Mouse (Mus musculus): ENCODE results near the gene Frmd5.

Frmd5 gene

DNA sequence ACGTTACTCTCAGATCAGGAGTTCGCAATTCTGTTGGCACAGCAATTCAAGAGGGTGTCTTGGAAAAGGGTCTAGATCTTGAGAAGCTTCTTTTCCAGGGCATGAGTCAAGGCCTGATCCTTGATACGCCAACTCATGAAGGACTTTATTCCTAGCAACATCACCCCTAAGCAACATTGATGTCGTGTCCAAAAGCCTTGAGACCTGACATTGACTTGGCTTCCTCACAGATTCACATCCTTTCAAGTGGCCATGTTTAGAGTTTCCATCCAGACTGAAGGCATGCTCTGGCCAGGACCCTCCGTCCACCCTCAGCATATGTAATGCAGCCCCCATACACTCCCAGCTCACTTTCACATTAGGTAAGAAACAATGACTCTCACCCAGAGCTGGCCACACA is 45.0 kb downstream of the Frmd5 start:
- DNase-seq (ENCODE audit: low spot score in 2 of 2), result no peak

DNA sequence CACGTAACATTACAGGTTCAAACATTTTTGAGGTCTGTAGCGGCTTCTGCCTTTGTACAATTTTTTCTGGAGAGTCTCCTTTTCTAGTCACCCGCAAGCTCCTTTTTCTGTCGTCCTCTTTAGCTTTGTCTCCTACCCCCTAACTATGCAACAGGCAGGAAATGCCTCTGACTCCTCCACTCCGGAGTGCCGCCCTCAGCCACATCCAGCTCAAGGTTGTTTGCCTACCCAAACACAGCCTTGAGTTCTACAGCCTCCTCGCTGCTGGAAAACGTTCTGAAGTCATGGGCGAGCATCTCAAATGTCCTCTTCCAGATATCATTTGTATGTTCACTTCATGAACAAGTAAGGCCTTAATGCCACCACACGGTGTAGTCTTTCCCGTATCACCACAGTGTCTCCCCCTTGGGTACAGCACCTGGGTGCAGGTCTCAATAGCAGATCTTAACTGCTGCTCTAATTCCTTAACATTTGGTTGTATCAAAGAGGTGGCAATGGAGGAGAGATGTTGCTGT is 45.5 kb downstream of the Frmd5 start:
- DNase-seq (ENCODE audit: low spot score in 2 of 2), result no peak

DNA sequence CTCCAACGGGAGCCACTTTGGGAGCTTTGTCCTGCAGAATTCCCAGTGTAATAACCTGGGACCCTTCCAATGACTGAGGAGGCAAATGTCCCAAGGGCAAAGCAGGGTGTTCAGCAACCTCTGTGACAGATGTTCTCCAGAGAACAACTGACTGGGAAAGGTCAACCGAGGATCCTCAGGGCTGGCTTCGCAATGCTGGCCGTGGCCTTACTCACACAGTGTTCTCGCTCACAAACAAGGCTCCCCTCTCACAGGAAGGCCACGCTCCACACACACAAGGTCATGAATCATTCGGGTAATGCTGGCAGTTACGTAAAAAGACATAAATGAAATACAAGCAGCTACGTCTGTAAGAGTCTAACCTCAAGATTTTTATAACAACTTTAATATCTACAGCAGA is 46.2 kb downstream of the Frmd5 start:
- DNase-seq (ENCODE audit: low spot score in 2 of 2), result no peak

GRCm38 (mm10) chr2:121758258-121758657 is 48.6 kb downstream of the Frmd5 start:
- no peak for DNase-seq (ENCODE audit: low spot score in 2 of 2)

DNA sequence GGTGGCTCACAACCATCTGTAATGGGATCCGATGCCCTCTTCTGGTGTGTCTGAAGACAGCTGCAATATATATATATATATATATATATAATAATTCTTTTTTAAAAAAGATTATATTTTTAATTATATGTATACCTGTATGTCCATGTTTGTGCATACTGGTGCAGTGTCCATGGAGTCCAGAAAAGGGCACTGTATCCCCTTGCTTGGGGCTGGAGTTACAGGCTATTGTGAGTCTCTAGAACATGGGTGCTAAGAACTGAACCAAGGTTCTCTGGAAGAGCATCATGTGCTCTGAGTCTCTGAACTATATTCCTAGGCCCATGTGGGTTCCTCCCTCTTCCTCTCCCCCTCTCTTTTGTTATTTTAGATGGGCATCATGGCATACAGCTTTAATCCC is 50.6 kb downstream of the Frmd5 start:
- DNase-seq (ENCODE audit: low spot score in 2 of 2), result no peak

GRCm38 (mm10) chr2:121755056-121755455 is 51.8 kb downstream of the Frmd5 start:
- DNase-seq (ENCODE audit: low spot score in 2 of 2), result no peak

GRCm38 (mm10) chr2:121750121-121750520 is 56.8 kb downstream of the Frmd5 start:
- no peak for DNase-seq (ENCODE audit: low spot score in 2 of 2)

- DNase-seq (ENCODE audit: low spot score in 2 of 2), result no peak
Measured at GRCm38 (mm10) chr2:121741151-121741550, 65.7 kb downstream of the Frmd5 start.

DNA sequence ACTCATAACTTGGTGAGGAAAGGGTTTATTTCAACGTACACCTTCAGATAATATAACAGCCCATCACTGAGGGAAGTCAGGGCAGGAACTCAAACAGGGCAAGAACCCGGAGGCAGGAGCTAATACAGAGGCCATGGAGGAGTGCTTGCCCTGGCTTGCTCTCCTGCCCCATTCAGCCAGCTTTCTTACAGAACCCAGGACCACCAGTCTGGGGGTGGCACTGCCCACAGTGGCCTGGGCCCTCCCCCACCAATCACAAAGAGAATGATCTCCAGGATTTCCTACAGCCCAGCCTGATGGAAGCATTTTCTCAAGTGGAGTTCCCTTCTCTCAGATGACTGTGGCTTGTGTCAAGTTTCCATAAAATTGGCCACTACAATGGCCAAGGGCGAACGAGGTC is 67.5 kb downstream of the Frmd5 start:
- DNase-seq (ENCODE audit: low spot score in 2 of 2), result no peak

GRCm38 (mm10) chr2:121733426-121733825 is 73.5 kb downstream of the Frmd5 start:
- DNase-seq (ENCODE audit: low spot score in 2 of 2), result no peak

DNA sequence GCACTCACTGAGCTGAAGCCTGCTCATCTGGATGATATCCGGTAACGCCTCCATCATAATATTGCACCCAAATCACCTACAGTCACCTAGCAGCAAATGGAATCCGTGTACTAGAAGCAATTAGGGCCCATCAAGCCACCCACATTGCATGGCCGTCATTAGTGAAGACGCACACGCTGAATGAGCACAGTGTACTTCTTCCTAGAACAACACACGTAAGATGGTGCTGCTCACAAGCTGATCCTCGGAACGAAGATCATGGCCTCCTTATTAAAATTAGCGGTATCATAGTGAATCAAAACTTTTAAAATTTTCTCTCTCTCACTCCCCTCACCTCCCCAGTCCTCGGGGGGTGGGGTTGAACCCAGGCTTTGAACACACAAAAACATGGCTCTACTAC is 76.4 kb downstream of the Frmd5 start:
- no peak for DNase-seq (ENCODE audit: low spot score in 2 of 2)

GRCm38 (mm10) chr2:121728907-121729575 is 77.8 kb downstream of the Frmd5 start:
- DNase-seq (ENCODE audit: low spot score in 2 of 2), result no peak

GRCm38 (mm10) chr2:121724866-121725265 is 82.0 kb downstream of the Frmd5 start:
- DNase-seq (ENCODE audit: low spot score in 2 of 2), result no peak

GRCm38 (mm10) chr2:121723796-121724195 is 83.1 kb downstream of the Frmd5 start:
- DNase-seq (ENCODE audit: low spot score in 2 of 2), result no peak

DNA sequence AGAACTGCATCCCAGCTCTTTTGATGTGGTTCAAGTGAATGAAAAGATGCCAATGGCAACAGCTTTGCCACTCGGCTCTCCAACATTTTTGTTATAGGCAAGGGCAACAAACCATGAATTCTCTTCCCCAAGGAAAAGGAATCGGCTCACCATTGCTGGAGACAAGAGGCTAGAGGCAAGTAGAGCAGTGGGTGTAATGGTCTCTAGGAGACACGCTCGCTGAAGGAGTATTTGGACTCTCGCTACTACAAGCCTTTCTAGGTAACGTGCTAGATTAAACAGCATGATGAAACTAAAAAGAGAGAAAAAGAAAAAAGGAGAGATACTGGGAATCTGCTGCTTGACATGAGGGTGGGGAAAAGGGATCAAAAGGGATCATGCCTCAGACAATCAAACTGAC is 87.9 kb downstream of the Frmd5 start:
- no peak for DNase-seq (ENCODE audit: low spot score in 2 of 2)

DNA sequence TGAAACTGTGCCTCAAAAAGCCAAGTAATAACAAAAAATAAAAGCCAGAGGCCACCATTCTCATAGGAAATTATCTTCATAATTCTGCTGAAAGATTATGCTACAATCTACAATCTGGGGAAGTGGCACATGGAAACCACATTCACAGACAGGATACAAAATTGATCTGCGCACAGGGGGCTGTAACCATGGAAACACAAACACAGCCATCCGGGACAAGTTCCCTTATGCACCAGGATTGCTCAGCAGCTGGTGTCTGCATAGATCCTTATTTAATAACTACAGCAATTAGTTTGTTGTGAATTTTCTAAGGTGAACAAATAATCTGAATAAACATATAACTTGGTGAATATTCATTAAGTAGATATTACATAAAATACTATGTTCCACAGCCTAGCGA is 89.8 kb downstream of the Frmd5 start:
- DNase-seq (ENCODE audit: low spot score in 2 of 2), result no peak

DNA sequence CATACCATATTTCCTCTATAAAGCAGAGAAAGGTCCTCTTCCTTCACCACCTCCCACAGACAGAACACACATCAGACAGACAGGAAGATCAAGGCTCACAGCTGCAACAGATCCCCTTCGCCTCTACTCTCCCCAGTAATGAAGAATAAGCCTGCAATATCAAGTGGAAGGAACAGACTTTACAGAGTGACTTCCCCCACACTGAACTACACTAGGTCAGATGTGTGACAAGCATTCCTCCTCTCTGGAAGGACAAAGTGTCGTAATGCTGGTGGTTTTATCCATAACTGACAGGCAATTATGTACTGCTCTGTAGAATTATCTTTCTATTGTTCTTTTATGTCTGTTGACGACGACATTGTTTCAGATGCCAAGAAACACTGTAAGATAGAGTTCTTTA is 93.3 kb downstream of the Frmd5 start:
- DNase-seq (ENCODE audit: low spot score in 2 of 2), result no peak

GRCm38 (mm10) chr2:121711748-121712384 is 95.0 kb downstream of the Frmd5 start:
- DNase-seq (ENCODE audit: low spot score in 2 of 2), result no peak

DNA sequence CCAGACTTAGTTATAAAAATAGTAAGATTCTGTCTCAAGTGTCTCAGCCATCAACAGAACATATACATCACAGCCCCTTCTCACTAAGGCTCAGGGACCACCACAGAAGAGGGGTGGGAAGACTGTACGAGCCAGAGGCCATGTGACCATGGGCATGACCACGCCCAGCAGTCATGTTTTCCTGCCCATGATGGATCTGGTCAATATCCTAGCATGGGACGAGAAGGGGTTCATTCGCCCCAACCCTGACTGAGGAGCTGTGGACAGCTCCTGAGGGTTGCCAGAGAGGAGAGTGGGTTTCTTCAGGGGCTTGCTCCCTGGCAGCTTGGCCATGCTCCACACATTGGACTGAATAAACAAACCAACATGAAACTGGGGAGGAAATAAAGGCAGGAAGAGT is 97.8 kb downstream of the Frmd5 start:
- DNase-seq (ENCODE audit: low spot score in 2 of 2), result no peak

- no peak for DNase-seq (ENCODE audit: low spot score in 2 of 2)
Measured at GRCm38 (mm10) chr2:121707461-121707860, 99.4 kb downstream of the Frmd5 start.

DNA sequence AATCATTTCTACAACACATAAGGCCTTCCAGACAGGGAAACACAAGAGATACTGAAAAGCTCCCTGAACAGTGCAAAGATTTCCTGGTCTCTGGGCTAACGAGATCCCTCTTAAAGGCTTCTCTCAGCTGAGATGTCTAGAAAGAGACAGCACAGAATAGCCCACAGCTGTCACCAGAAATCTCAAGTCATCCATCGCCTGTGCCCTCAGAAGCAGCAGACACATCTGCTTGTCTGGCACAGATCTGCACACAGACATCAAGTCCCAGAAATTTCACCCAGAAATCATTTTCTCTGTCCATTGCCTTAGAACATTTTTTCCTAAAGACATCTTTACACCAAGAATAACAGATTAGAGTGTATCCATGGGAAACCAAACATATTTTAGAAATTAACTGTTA is 101.1 kb downstream of the Frmd5 start:
- DNase-seq (ENCODE audit: low spot score in 2 of 2), result no peak

- DNase-seq (ENCODE audit: low spot score in 2 of 2), result no peak
Measured at GRCm38 (mm10) chr2:121699331-121699730, 107.6 kb downstream of the Frmd5 start.

- no peak for DNase-seq (ENCODE audit: low spot score in 2 of 2)
Measured at GRCm38 (mm10) chr2:121695436-121695835, 111.5 kb downstream of the Frmd5 start.

GRCm38 (mm10) chr2:121688107-121688506 is 118.8 kb downstream of the Frmd5 start:
- no peak for DNase-seq (ENCODE audit: low spot score in 2 of 2)

All from frontal cortex, postnatal 14 days (tissue).